Comparison of ENCODE assay signal across 9 mouse cellular contexts in the genomic region with DNA sequence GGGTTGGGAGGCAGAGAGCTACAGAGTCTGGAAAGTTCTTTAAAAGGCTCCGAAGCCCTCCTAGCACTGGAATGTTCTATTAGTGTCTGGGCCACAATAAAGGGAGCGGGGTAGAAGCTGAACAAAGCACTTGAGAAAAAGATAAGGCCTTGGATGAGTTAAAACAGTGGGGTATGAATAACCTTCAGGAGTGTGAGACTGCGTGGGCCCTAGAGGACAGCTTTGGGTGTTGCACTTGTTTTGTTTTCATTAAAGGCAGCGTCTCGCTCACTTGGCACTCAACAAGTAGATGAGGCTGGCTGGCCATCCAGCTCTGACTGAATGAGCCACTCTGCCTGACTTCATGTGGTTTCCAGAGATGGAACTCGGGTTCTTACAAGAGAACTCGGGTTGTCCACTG.
A peak's percentile ranks its signal among the peaks of the same experiment; 100 is the strongest.
DNase-seq lines count a peak whose midpoint lies in the region; ATAC-seq and TF ChIP-seq lines count a peak whose summit lies in the region.
"Had no signal": no experiment of that assay in that cellular context is flagged by ENCODE, and none has a peak within 500 bp of the region (broad histone marks: within the 10 kb centered on the region; RNA-seq: fewer than 3 reads in every experiment).

No protein-coding gene starts in this region.

- peaks cover 51% of the 10 kb centered on the region for H3K4me1 ChIP-seq in brown adipose tissue, adult 24 weeks (ENCODE audit: control insufficient read depth, insufficient read depth, insufficient read length, low read length)
- peaks cover 45% of the 10 kb centered on the region for H3K4me1 ChIP-seq in forebrain, embryonic 16.5 days (replicated peaks; ENCODE audit: control insufficient read depth, insufficient read depth, low read length)
- peaks cover 95% of the 10 kb centered on the region for H3K4me1 ChIP-seq in heart, postnatal 0 days (ENCODE audit: control insufficient read depth, insufficient read depth)
- H3K4me1 ChIP-seq in midbrain, embryonic 13.5 days (replicated peaks), result peaks cover 19% of the 10 kb centered on the region

- H3K27me3 ChIP-seq in forebrain, embryonic 16.5 days (replicated peaks; ENCODE audit: control insufficient read depth, insufficient read depth, low read length), result no peaks in the 10 kb centered on the region
- no peaks in the 10 kb centered on the region for H3K27me3 ChIP-seq in heart, postnatal 0 days (ENCODE audit: control insufficient read depth, insufficient read depth, low read length)
- H3K27me3 ChIP-seq in midbrain, embryonic 13.5 days, result no peaks in the 10 kb centered on the region

- DNase-seq in heart, postnatal 0 days (ENCODE audit: low spot score), result peak; percentile 94
- DNase-seq in urinary bladder, postnatal 4 days (ENCODE audit: low spot score in 2 of 2), result no peak
- DNase-seq in frontal cortex, postnatal 25 days (ENCODE audit: low spot score in 2 of 2), result no peak
- no peak for DNase-seq in layer of hippocampus, postnatal 36 days
- DNase-seq: right cerebral cortex, postnatal 14 days had no signal

- peak overlapping the region; percentile 62 for H3K27ac ChIP-seq in brown adipose tissue, adult 24 weeks (replicated peaks; ENCODE audit: low read depth, low read length)
- H3K27ac ChIP-seq in forebrain, embryonic 16.5 days (ENCODE audit: low read length), result peak overlapping the region; percentile 83
- peak overlapping the region; percentile 98 for H3K27ac ChIP-seq in heart, postnatal 0 days (ENCODE audit: low read depth)
- peak overlapping the region; percentile 75; the same call in 1 of the 2 replicates for H3K27ac ChIP-seq in midbrain, embryonic 13.5 days

- no peaks in the 10 kb centered on the region for H3K9me3 ChIP-seq in forebrain, embryonic 16.5 days (ENCODE audit: control insufficient read depth, low read length)
- H3K9me3 ChIP-seq in heart, postnatal 0 days (replicated peaks; ENCODE audit: control insufficient read depth, low read length), result no peaks in the 10 kb centered on the region
- H3K9me3 ChIP-seq in midbrain, embryonic 13.5 days, result no peaks in the 10 kb centered on the region

- WGBS in forebrain, embryonic 16.5 days, result 75% methylated on average over 7 of the region's 7 CpGs
- 35% methylated on average over 7 of the region's 7 CpGs for WGBS in heart, postnatal 0 days
- WGBS in midbrain, embryonic 13.5 days, result 89% methylated on average over 7 of the region's 7 CpGs

- H3K9ac ChIP-seq in forebrain, embryonic 16.5 days (replicated peaks; ENCODE audit: low read depth, low read length), result no peak overlapping the region
- peak overlapping the region; percentile 49; the same call in 1 of the 2 replicates for H3K9ac ChIP-seq in heart, postnatal 0 days (replicated peaks; ENCODE audit: low read depth, low read length)
- H3K9ac ChIP-seq in midbrain, embryonic 13.5 days (replicated peaks), result no peak overlapping the region

- H3K4me3 ChIP-seq in brown adipose tissue, adult 24 weeks (ENCODE audit: insufficient read depth, low read depth, low read length), result no peak overlapping the region
- no peak overlapping the region for H3K4me3 ChIP-seq in forebrain, embryonic 16.5 days (replicated peaks; ENCODE audit: low read length)
- H3K4me3 ChIP-seq in heart, postnatal 0 days (ENCODE audit: low read depth, low read length), result no peak overlapping the region
- H3K4me3 ChIP-seq in midbrain, embryonic 13.5 days (replicated peaks), result no peak overlapping the region

- no peak overlapping the region for H3K4me2 ChIP-seq in forebrain, embryonic 16.5 days (ENCODE audit: low read length)
- H3K4me2 ChIP-seq in heart, postnatal 0 days (ENCODE audit: low read depth, low read length), result no peak overlapping the region
- H3K4me2 ChIP-seq in midbrain, embryonic 13.5 days (replicated peaks), result no peak overlapping the region

- TF ChIP-seq EP300 in heart, postnatal 0 days (IDR thresholded peaks at IDR 0.05; ENCODE audit: low read depth), result peak; percentile 89

- no peaks in the 10 kb centered on the region for H3K36me3 ChIP-seq in forebrain, embryonic 16.5 days (ENCODE audit: control insufficient read depth, insufficient read depth)
- H3K36me3 ChIP-seq in heart, postnatal 0 days (replicated peaks; ENCODE audit: control insufficient read depth, insufficient read depth, low read length), result no peaks in the 10 kb centered on the region
- peaks cover 4% of the 10 kb centered on the region; the same call in 1 of the 2 replicates for H3K36me3 ChIP-seq in midbrain, embryonic 13.5 days

- TF ChIP-seq CTCF in heart, postnatal 0 days (IDR thresholded peaks at IDR 0.05; ENCODE audit: low read depth), result peak; percentile 48

- ATAC-seq in forebrain, embryonic 16.5 days, result no peak
- ATAC-seq in heart, postnatal 0 days (ENCODE audit: insufficient read depth, low read depth), result peak; percentile 75
- no peak for ATAC-seq in midbrain, embryonic 13.5 days
- ATAC-seq: activated CD4-positive, CD25-positive, alpha-beta regulatory T cell, adult 4 months had no signal
